ENCODE assay signal across 12 mouse cellular contexts in genomic region chr4:148121982-148122693, GRCm38 (mm10). TPM values are rescaled to one million over a fixed set of nuclear protein-coding genes. Genes with fewer than 3 reads are reported as not detected.
DNase-seq lines count a peak whose midpoint lies in the region; ATAC-seq and TF ChIP-seq lines count a peak whose summit lies in the region.
"Had no signal": no experiment of that assay in that cellular context is flagged by ENCODE, and none has a peak within 500 bp of the region (broad histone marks: within the 10 kb centered on the region; RNA-seq: fewer than 3 reads in every experiment).

No protein-coding gene starts in this region.

- no peak overlapping the region for H3K4me3 ChIP-seq in kidney, embryonic 14.5 days (ENCODE audit: low read length)
- no peak overlapping the region for H3K4me3 ChIP-seq in forebrain, embryonic 12.5 days (replicated peaks)
- 0 out of 2 replicates have a peak overlapping the region, but pooled peaks have one; percentile 3 for H3K4me3 ChIP-seq in limb, embryonic 11.5 days (ENCODE audit: low read depth, low read length)
- no peak overlapping the region for H3K4me3 ChIP-seq in neural tube, embryonic 12.5 days
- no peak overlapping the region for H3K4me3 ChIP-seq in lung, adult 2 months (replicated peaks; ENCODE audit: extremely low read depth, low read depth, low read length)
- H3K4me3 ChIP-seq in liver, embryonic 11.5 days (ENCODE audit: low read depth, low read length): no peak overlapping the region
- H3K4me3 ChIP-seq: left cerebral cortex, adult 2 months had no signal

- H3K9me3 ChIP-seq in kidney, embryonic 14.5 days (ENCODE audit: control insufficient read depth, low read length): no peaks in the 10 kb centered on the region
- no peaks in the 10 kb centered on the region for H3K9me3 ChIP-seq in forebrain, embryonic 12.5 days
- H3K9me3 ChIP-seq in limb, embryonic 11.5 days (ENCODE audit: control insufficient read depth, low read length): no peaks in the 10 kb centered on the region
- H3K9me3 ChIP-seq in neural tube, embryonic 12.5 days: no peaks in the 10 kb centered on the region
- H3K9me3 ChIP-seq in liver, embryonic 11.5 days (ENCODE audit: control insufficient read depth, low read length): no peaks in the 10 kb centered on the region

- TF ChIP-seq CTCF in lung, adult 2 months (IDR thresholded peaks at IDR 0.05; ENCODE audit: insufficient read depth, low read length): no peak

- WGBS in kidney, embryonic 14.5 days: 14% methylated on average over 6 of the region's 6 CpGs
- 9% methylated on average over 6 of the region's 6 CpGs for WGBS in forebrain, embryonic 12.5 days
- 6% methylated on average over 6 of the region's 6 CpGs for WGBS in limb, embryonic 11.5 days
- WGBS in neural tube, embryonic 12.5 days: 9% methylated on average over 6 of the region's 6 CpGs
- 23% methylated on average over 6 of the region's 6 CpGs for WGBS in lung, adult 2 months
- WGBS in liver, embryonic 11.5 days: 31% methylated on average over 6 of the region's 6 CpGs

- H3K4me2 ChIP-seq in kidney, embryonic 14.5 days (replicated peaks; ENCODE audit: low read depth, low read length): no peak overlapping the region
- peak overlapping the region; percentile 30 for H3K4me2 ChIP-seq in forebrain, embryonic 12.5 days
- H3K4me2 ChIP-seq in limb, embryonic 11.5 days (ENCODE audit: low read depth, severe bottlenecking): peak overlapping the region; percentile 14
- H3K4me2 ChIP-seq in neural tube, embryonic 12.5 days (replicated peaks): 0 out of 2 replicates have a peak overlapping the region, but pooled peaks have one; percentile 1
- H3K4me2 ChIP-seq in liver, embryonic 11.5 days: no peak overlapping the region

- DNase-seq in kidney, adult 18-20 months: no peak
- peak; percentile 81 for DNase-seq in limb, embryonic 11.5 days (ENCODE audit: low spot score)
- no peak for DNase-seq in layer of hippocampus, adult 9-11 months
- DNase-seq in lung, adult 2 months: no peak
- no peak for DNase-seq in liver, embryonic 11.5 days (ENCODE audit: low spot score)
- DNase-seq: cerebellum, adult 11 months; heart, postnatal 4 days; lung, postnatal 4 days had no signal

- H3K27me3 ChIP-seq in kidney, embryonic 14.5 days (ENCODE audit: control insufficient read depth, insufficient read depth, low read length): no peaks in the 10 kb centered on the region; the same call in 1 of the 2 replicates
- no peaks in the 10 kb centered on the region for H3K27me3 ChIP-seq in forebrain, embryonic 12.5 days
- no peaks in the 10 kb centered on the region for H3K27me3 ChIP-seq in limb, embryonic 11.5 days (ENCODE audit: control insufficient read depth, insufficient read depth, low read length)
- no peaks in the 10 kb centered on the region for H3K27me3 ChIP-seq in neural tube, embryonic 12.5 days (replicated peaks)
- peaks cover 7% of the 10 kb centered on the region for H3K27me3 ChIP-seq in liver, embryonic 11.5 days (replicated peaks; ENCODE audit: control insufficient read depth, insufficient read depth, low read length)

- peak; percentile 61 for ATAC-seq in kidney, embryonic 14.5 days (ENCODE audit: low FRiP score, low TSS enrichment)
- ATAC-seq in forebrain, embryonic 12.5 days (ENCODE audit: low FRiP score): peak; percentile 87
- ATAC-seq in limb, embryonic 11.5 days (ENCODE audit: insufficient number of reproducible peaks, low FRiP score, low TSS enrichment, low read depth): peak; percentile 86
- peak; percentile 87 for ATAC-seq in neural tube, embryonic 12.5 days (ENCODE audit: low FRiP score, low read depth)
- ATAC-seq in liver, embryonic 11.5 days (replicated peaks; ENCODE audit: low FRiP score): no peak

- H3K36me3 ChIP-seq in kidney, embryonic 14.5 days (ENCODE audit: control insufficient read depth, insufficient read depth, low read length): no peaks in the 10 kb centered on the region
- no peaks in the 10 kb centered on the region for H3K36me3 ChIP-seq in forebrain, embryonic 12.5 days (replicated peaks)
- H3K36me3 ChIP-seq in limb, embryonic 11.5 days (ENCODE audit: control insufficient read depth, insufficient read depth, low read length): no peaks in the 10 kb centered on the region
- no peaks in the 10 kb centered on the region for H3K36me3 ChIP-seq in neural tube, embryonic 12.5 days
- H3K36me3 ChIP-seq in liver, embryonic 11.5 days (ENCODE audit: control insufficient read depth, insufficient read depth, low read length): no peaks in the 10 kb centered on the region

- H3K4me1 ChIP-seq in kidney, embryonic 14.5 days (ENCODE audit: control insufficient read depth, insufficient read depth, low read length): no peaks in the 10 kb centered on the region
- peaks cover 34% of the 10 kb centered on the region for H3K4me1 ChIP-seq in forebrain, embryonic 12.5 days
- H3K4me1 ChIP-seq in limb, embryonic 11.5 days (ENCODE audit: control insufficient read depth, insufficient read depth, low read length): peaks cover 6% of the 10 kb centered on the region
- peaks cover 29% of the 10 kb centered on the region for H3K4me1 ChIP-seq in neural tube, embryonic 12.5 days
- H3K4me1 ChIP-seq in lung, adult 2 months (ENCODE audit: control insufficient read depth, insufficient read depth, low read length): no peaks in the 10 kb centered on the region
- no peaks in the 10 kb centered on the region for H3K4me1 ChIP-seq in liver, embryonic 11.5 days (replicated peaks; ENCODE audit: control insufficient read depth, insufficient read depth, low read length)

- H3K27ac ChIP-seq in kidney, embryonic 14.5 days (ENCODE audit: low read depth, low read length): no peak overlapping the region
- H3K27ac ChIP-seq in forebrain, embryonic 12.5 days: peak overlapping the region; percentile 77
- H3K27ac ChIP-seq in limb, embryonic 11.5 days (replicated peaks; ENCODE audit: low read depth, low read length): peak overlapping the region; percentile 82
- H3K27ac ChIP-seq in neural tube, embryonic 12.5 days: no peak overlapping the region
- no peak overlapping the region for H3K27ac ChIP-seq in liver, embryonic 11.5 days (ENCODE audit: low read depth, low read length)
- H3K27ac ChIP-seq: left cerebral cortex, adult 2 months had no signal

- TF ChIP-seq POLR2A in lung, adult 2 months (IDR thresholded peaks at IDR 0.05; ENCODE audit: borderline replicate concordance, extremely low read depth, low read depth, low read length): no peak

- no peak overlapping the region; the same call in 1 of the 2 replicates for H3K9ac ChIP-seq in kidney, embryonic 14.5 days (ENCODE audit: low read depth, low read length)
- peak overlapping the region; percentile 36 for H3K9ac ChIP-seq in forebrain, embryonic 12.5 days
- H3K9ac ChIP-seq in limb, embryonic 11.5 days (ENCODE audit: low read length): peak overlapping the region; percentile 17; the same call in 1 of the 2 replicates
- no peak overlapping the region for H3K9ac ChIP-seq in neural tube, embryonic 12.5 days
- H3K9ac ChIP-seq in liver, embryonic 11.5 days (ENCODE audit: low read depth, low read length): no peak overlapping the region

RNA-seq across cellular contexts. Expression of gene Mad2l2, which starts 8.0 kb away (rescaled TPM):
- polyA plus RNA-seq in kidney, embryonic 14.5 days (2014; fragmentation: Nextera tagmentation; extraction: Ambion mirVana): 81.1 and 99.0 TPM in 2 replicates
- 76.1 and 81.6 TPM in 2 replicates for polyA plus RNA-seq in forebrain, embryonic 12.5 days (2016; fragmentation: Nextera tagmentation; extraction: Ambion mirVana)
- 91.8 and 104 TPM in 2 replicates for polyA plus RNA-seq in limb, embryonic 11.5 days (2014; fragmentation: Nextera tagmentation; extraction: Ambion mirVana)
- polyA plus RNA-seq in neural tube, embryonic 12.5 days (2016; fragmentation: Nextera tagmentation; extraction: Ambion mirVana): 89.3 and 90.6 TPM in 2 replicates
- 26.9 and 30.8 TPM in 2 replicates for polyA plus RNA-seq in lung, adult 2 months (2012; rRNA removed)
- 41.4 and 44.7 TPM in 2 replicates for polyA plus RNA-seq in liver, embryonic 11.5 days (2014; fragmentation: Nextera tagmentation; extraction: Ambion mirVana)

RNA-seq across cellular contexts. Expression of gene Draxin, which starts 8.4 kb away (rescaled TPM):
- 0.43 and 0.80 TPM in 2 replicates for polyA plus RNA-seq in kidney, embryonic 14.5 days (2014; fragmentation: Nextera tagmentation; extraction: Ambion mirVana)
- 6.4 and 8.0 TPM in 2 replicates for polyA plus RNA-seq in forebrain, embryonic 12.5 days (2016; fragmentation: Nextera tagmentation; extraction: Ambion mirVana)
- 2.0 and 2.5 TPM in 2 replicates for polyA plus RNA-seq in limb, embryonic 11.5 days (2014; fragmentation: Nextera tagmentation; extraction: Ambion mirVana)
- polyA plus RNA-seq in neural tube, embryonic 12.5 days (2016; fragmentation: Nextera tagmentation; extraction: Ambion mirVana): 11.8 and 12.4 TPM in 2 replicates
- 0.15 and 0.59 TPM in 2 replicates for polyA plus RNA-seq in lung, adult 2 months (2012; rRNA removed)
- polyA plus RNA-seq in liver, embryonic 11.5 days (2014; fragmentation: Nextera tagmentation; extraction: Ambion mirVana): 0.12 and 0.31 TPM in 2 replicates

RNA-seq across cellular contexts. Expression of gene Fbxo6, which starts 29.8 kb away (rescaled TPM):
- 16.7 and 19.2 TPM in 2 replicates for polyA plus RNA-seq in kidney, embryonic 14.5 days (2014; fragmentation: Nextera tagmentation; extraction: Ambion mirVana)
- polyA plus RNA-seq in forebrain, embryonic 12.5 days (2016; fragmentation: Nextera tagmentation; extraction: Ambion mirVana): 14.9 and 16.4 TPM in 2 replicates
- polyA plus RNA-seq in limb, embryonic 11.5 days (2014; fragmentation: Nextera tagmentation; extraction: Ambion mirVana): 11.0 and 11.5 TPM in 2 replicates
- polyA plus RNA-seq in neural tube, embryonic 12.5 days (2016; fragmentation: Nextera tagmentation; extraction: Ambion mirVana): 13.9 and 16.1 TPM in 2 replicates
- 64.5 and 84.4 TPM in 2 replicates for polyA plus RNA-seq in lung, adult 2 months (2012; rRNA removed)
- polyA plus RNA-seq in liver, embryonic 11.5 days (2014; fragmentation: Nextera tagmentation; extraction: Ambion mirVana): 30.6 and 34.4 TPM in 2 replicates

RNA-seq across cellular contexts. Expression of gene Agtrap, which starts 34.3 kb away (rescaled TPM):
- polyA plus RNA-seq in kidney, embryonic 14.5 days (2014; fragmentation: Nextera tagmentation; extraction: Ambion mirVana): 17.4 and 22.8 TPM in 2 replicates
- polyA plus RNA-seq in forebrain, embryonic 12.5 days (2016; fragmentation: Nextera tagmentation; extraction: Ambion mirVana): 8.4 and 9.2 TPM in 2 replicates
- 9.2 and 10.5 TPM in 2 replicates for polyA plus RNA-seq in limb, embryonic 11.5 days (2014; fragmentation: Nextera tagmentation; extraction: Ambion mirVana)
- 9.4 and 10.2 TPM in 2 replicates for polyA plus RNA-seq in neural tube, embryonic 12.5 days (2016; fragmentation: Nextera tagmentation; extraction: Ambion mirVana)
- 50.1 and 56.8 TPM in 2 replicates for polyA plus RNA-seq in lung, adult 2 months (2012; rRNA removed)
- 18.3 and 20.9 TPM in 2 replicates for polyA plus RNA-seq in liver, embryonic 11.5 days (2014; fragmentation: Nextera tagmentation; extraction: Ambion mirVana)

RNA-seq across cellular contexts. Expression of gene Fbxo44, which starts 38.1 kb away (rescaled TPM):
- 10.8 and 13.2 TPM in 2 replicates for polyA plus RNA-seq in kidney, embryonic 14.5 days (2014; fragmentation: Nextera tagmentation; extraction: Ambion mirVana)
- 57.5 and 60.5 TPM in 2 replicates for polyA plus RNA-seq in forebrain, embryonic 12.5 days (2016; fragmentation: Nextera tagmentation; extraction: Ambion mirVana)
- polyA plus RNA-seq in limb, embryonic 11.5 days (2014; fragmentation: Nextera tagmentation; extraction: Ambion mirVana): 10.4 and 12.2 TPM in 2 replicates
- 79.5 and 82.3 TPM in 2 replicates for polyA plus RNA-seq in neural tube, embryonic 12.5 days (2016; fragmentation: Nextera tagmentation; extraction: Ambion mirVana)
- 13.3 and 21.5 TPM in 2 replicates for polyA plus RNA-seq in lung, adult 2 months (2012; rRNA removed)
- 2.9 and 3.0 TPM in 2 replicates for polyA plus RNA-seq in liver, embryonic 11.5 days (2014; fragmentation: Nextera tagmentation; extraction: Ambion mirVana)

Comparison
In these comparisons a context has a peak if more than half of its experiments do, and no peak if none do; other contexts are left out.
1. H3K27ac ChIP-seq: peak in forebrain, embryonic 12.5 days (single experiment) and limb, embryonic 11.5 days (single experiment); none in kidney, embryonic 14.5 days (single experiment), neural tube, embryonic 12.5 days (single experiment) and liver, embryonic 11.5 days (single experiment).
2. H3K4me2 ChIP-seq: peak in forebrain, embryonic 12.5 days (single experiment), limb, embryonic 11.5 days (single experiment) and neural tube, embryonic 12.5 days (single experiment); none in kidney, embryonic 14.5 days (single experiment) and liver, embryonic 11.5 days (single experiment).
3. H3K9ac ChIP-seq: peak in forebrain, embryonic 12.5 days (single experiment) and limb, embryonic 11.5 days (single experiment); none in kidney, embryonic 14.5 days (single experiment), neural tube, embryonic 12.5 days (single experiment) and liver, embryonic 11.5 days (single experiment).